Mouse (Mus musculus) MEL (cell line): ENCODE data around the gene Slc25a21.

Experiments used
- E2F4 ChIP-seq: IDR thresholded peaks from 2 replicates; pipeline ENCODE4 v1.6.1; 2011; ENCODE audit warnings: low read depth, low read length, improper control_type of control experiment, borderline replicate concordance
- EP300 ChIP-seq, 2 experiments: IDR thresholded peaks; 2 replicates each; pipeline ENCODE4 v1.6.1; 2011; ENCODE audit warnings: improper control_type of control experiment in 2 of 2, low read length in 2 of 2, low read depth in 1 of 2, mild to moderate bottlenecking in 1 of 2
- POLR2AphosphoS5 ChIP-seq: IDR thresholded peaks from 2 replicates; pipeline ENCODE4 v1.6.1; 2012; ENCODE audit warnings: low read depth, borderline replicate concordance, mild to moderate bottlenecking, inconsistent platforms, low read length, moderate library complexity, mixed read lengths
- SMC3 ChIP-seq: IDR thresholded peaks from 2 replicates; pipeline ENCODE4 v1.6.1; 2011; ENCODE audit warnings: low read depth, low read length, improper control_type of control experiment
- TCF12 ChIP-seq: IDR thresholded peaks from 2 replicates; pipeline ENCODE4 v1.6.1; 2014; ENCODE audit warnings: low read depth, mild to moderate bottlenecking, inconsistent platforms, low read length, improper control_type of control experiment, moderate library complexity
- UBTF ChIP-seq: IDR thresholded peaks from 2 replicates; pipeline ENCODE4 v1.6.1; 2012; ENCODE audit warnings: low read depth, mild to moderate bottlenecking, inconsistent platforms, low read length, improper control_type of control experiment, moderate library complexity, borderline replicate concordance; ENCODE audit not compliant: insufficient read depth

- TF ChIP-seq E2F4 (no peak), TCF12 (0 out of 2 replicates have a peak, but pooled peaks have one; percentile 24), SMC3 (no peak), EP300 (IDR thresholded peaks at IDR 0.05; ENCODE audit: low read depth in 1 of 2, low read length in 2 of 2) (0 out of 4 replicates have a peak, but pooled peaks of 1 of the 2 experiments have one; percentile 4), UBTF (no peak), POLR2AphosphoS5 (no peak)
Measured at GRCm38 (mm10) chr12:57196286-57196607, 1.0 kb downstream of the Slc25a21 start.
